Mouse (Mus musculus) hindlimb bud, embryonic 11.5 days (tissue): ENCODE data around the gene Etl4.

ENCODE experiments used
- DNase-seq: peaks from one replicate; pipeline ENCODE4 v3.0.0-alpha.2; 2012; ENCODE audit warnings: low read depth, low spot score; ENCODE audit errors: extremely low spot score

The Etl4 gene

DNA sequence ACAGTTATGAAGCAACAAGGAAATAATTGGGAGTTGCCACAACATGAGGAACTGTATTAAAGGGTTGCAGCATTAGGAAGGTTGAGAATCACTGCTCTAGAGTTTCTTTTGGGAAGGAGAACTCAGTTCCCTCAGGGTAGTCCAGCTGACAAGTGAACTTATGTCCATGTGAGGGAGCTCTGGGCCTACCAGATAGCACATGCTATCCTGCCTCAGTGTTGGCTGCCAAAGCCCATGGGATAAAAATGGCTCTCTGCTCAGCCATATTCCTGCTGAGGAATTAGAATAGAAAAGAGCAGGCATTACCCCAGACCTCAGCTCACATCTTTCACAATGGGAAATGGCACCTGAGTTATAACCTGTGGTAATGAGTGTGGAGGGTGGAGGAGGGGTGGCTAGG, 916.7 kb downstream of the Etl4 start:
- DNase-seq: no peak

DNA sequence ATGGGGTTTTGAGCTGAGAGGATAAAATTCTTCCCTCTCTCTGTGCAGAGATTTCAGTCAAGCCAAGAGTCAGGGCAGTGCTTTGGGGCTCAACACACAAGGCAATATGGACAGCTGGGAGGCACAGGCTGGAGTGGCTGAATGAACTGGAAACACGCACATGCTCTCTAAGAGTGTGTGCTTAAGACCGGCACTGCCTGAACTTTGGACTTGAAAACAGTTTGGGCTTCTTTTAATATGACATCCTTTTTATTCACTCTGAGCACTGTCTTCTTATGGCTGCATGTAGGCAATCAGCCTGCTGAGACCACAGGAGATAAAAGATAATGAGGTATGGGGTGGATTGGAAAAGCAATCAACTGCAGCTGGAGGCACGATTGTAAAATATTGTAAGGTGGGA, 921.3 kb downstream of the Etl4 start:
- no peak for DNase-seq

DNA sequence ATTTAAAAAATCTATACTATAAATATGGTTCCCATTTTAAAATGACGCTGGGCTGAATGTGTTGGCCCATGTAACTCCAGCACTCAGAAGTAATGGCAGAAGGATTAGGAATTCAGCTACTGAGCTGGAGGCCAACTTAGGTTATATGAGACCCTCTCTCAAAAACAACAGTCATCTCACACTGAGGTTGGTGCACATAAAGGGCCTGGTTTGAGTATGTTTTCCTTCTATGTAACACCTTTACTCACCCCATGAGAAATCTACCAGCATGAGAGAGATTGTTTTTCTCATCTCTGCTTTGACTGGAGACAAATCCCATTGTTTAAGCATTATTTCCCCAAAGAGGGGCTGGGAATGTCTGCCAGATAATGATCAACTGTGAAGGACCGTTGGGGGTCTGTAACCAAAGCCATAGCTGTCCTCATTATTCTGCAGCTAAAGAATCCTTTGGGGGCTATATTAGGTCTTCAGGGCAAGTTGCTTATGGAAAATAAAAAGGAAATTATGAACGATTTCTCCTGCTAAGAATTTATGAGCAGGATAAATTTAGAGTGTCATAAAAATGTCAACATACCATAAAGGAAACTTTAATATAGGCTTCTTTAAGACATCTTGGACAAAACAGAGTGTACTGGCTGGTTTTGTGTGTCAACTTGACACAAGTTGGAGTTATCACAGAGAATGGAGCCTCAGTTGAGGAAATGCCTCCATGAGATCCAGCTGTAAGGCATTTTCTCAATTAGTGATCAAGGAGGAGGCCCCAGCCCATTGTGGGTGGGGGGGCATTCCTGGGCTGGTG, 922.2 kb downstream of the Etl4 start:
- DNase-seq: no peak

DNA sequence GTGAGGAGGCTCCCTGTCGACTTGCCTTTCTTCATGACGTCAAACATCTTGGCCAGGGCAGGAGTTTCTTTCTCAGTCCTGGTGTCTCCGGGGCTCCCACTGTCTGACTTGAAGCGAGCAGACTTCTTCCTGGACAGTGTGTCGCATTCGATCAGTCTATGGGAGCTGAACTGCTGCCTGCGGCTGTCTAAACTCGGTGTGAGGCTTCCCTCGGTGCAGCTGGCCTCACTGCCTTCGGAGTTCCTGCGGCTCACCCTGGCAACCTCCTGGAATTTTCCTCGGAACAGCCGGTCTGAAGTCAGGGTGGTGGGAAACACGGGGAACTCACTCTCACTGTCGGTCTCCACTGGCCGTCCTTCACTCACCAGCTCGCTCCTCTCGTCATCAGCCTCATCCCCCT, 939.8 kb downstream of the Etl4 start:
- no peak for DNase-seq
